Mouse (Mus musculus): Measurements from ENCODE around the gene Grk6. TPM values are rescaled to one million over a fixed set of nuclear protein-coding genes. Genes with fewer than 3 reads are reported as not detected.
A peak's percentile ranks its signal among the peaks of the same experiment; 100 is the strongest.
"Not testable (repeated sequence)": the region's sequence is repeated elsewhere in the genome, so short reads cannot be mapped to it uniquely, and the experiment has no call there.

Gene Grk6
- polyA plus RNA-seq, 1 experiment from 2014 or later: 52.4 TPM

GRCm38 (mm10) chr13:55430566-55430965 lies 14.3 kb upstream of the Grk6 start:
- ATAC-seq (ENCODE audit: low FRiP score, low read depth): no peak

GRCm38 (mm10) chr13:55431889-55432685 lies 12.8 kb upstream of the Grk6 start:
- Histone ChIP-seq H3K9me3 (no peaks in the 10 kb centered on the region), H3K36me3 (no peaks in the 10 kb centered on the region), H3K4me2 (replicated peaks) (no peak overlapping the region), H3K27me3 (replicated peaks) (0 out of 2 replicates have a peak, but pooled peaks cover 2% of the 10 kb centered on the region), H3K27ac (no peak overlapping the region), H3K4me1 (no peaks in the 10 kb centered on the region), H3K4me3 (no peak overlapping the region), H3K9ac (no peak overlapping the region)
- 79% methylated on average over 10 of the region's 10 CpGs for WGBS
- ATAC-seq (ENCODE audit: low FRiP score, low read depth): no peak

More at GRCm38 (mm10) chr13:55430566-55430965, 14.3 kb upstream of the Grk6 start:
- no peak overlapping the region for H3K4me2 ChIP-seq (replicated peaks)
- 84% methylated on average over 2 of the region's 2 CpGs for WGBS
- H3K36me3 ChIP-seq: no peaks in the 10 kb centered on the region
- H3K27ac ChIP-seq: no peak overlapping the region
- H3K4me3 ChIP-seq: no peak overlapping the region
- 0 out of 2 replicates have a peak, but pooled peaks cover 2% of the 10 kb centered on the region for H3K27me3 ChIP-seq (replicated peaks)
- H3K9ac ChIP-seq: no peak overlapping the region
- no peaks in the 10 kb centered on the region for H3K4me1 ChIP-seq
- H3K9me3 ChIP-seq: no peaks in the 10 kb centered on the region

GRCm38 (mm10) chr13:55437111-55437629 lies 7.7 kb upstream of the Grk6 start:
- not testable (repeated sequence) for H3K9ac ChIP-seq; H3K27ac ChIP-seq; H3K4me2 ChIP-seq (replicated peaks); H3K4me1 ChIP-seq; H3K27me3 ChIP-seq (replicated peaks); H3K9me3 ChIP-seq; H3K4me3 ChIP-seq; ATAC-seq (ENCODE audit: low FRiP score, low read depth); H3K36me3 ChIP-seq
- 91% methylated on average over 15 of the region's 15 CpGs for WGBS

- Histone ChIP-seq H3K27me3 (replicated peaks) (no peaks in the 10 kb centered on the region), H3K4me1 (peaks cover 29% of the 10 kb centered on the region), H3K9ac (peak overlapping the region; percentile 62; the same call in 1 of the 2 replicates), H3K4me2 (replicated peaks) (peak overlapping the region; percentile 81), H3K27ac (peak overlapping the region; percentile 81; the same call in 1 of the 2 replicates), H3K4me3 (peak overlapping the region; percentile 84), H3K36me3 (no peaks in the 10 kb centered on the region), H3K9me3 (no peaks in the 10 kb centered on the region)
- 44% methylated on average over 9 of the region's 9 CpGs for WGBS
- ATAC-seq (ENCODE audit: low FRiP score, low read depth): no peak
Measured at GRCm38 (mm10) chr13:55443799-55444285, 1.0 kb upstream of the Grk6 start.

GRCm38 (mm10) chr13:55444286-55444936 lies 461 bp upstream of the Grk6 start:
- Histone ChIP-seq H3K9ac (peak overlapping the region; percentile 62), H3K9me3 (no peaks in the 10 kb centered on the region), H3K4me1 (peaks cover 29% of the 10 kb centered on the region), H3K4me3 (peak overlapping the region; percentile 84), H3K27ac (peak overlapping the region; percentile 81), H3K27me3 (replicated peaks) (no peaks in the 10 kb centered on the region), H3K36me3 (peaks cover 3% of the 10 kb centered on the region; the same call in 1 of the 2 replicates), H3K4me2 (replicated peaks) (peak overlapping the region; percentile 81)
- peak; percentile 78 for ATAC-seq (ENCODE audit: low FRiP score, low read depth)
- WGBS: 2% methylated on average over 33 of the region's 33 CpGs

GRCm38 (mm10) chr13:55445361-55446091 lies 654 bp downstream of the Grk6 start:
- peak overlapping the region; percentile 81 for H3K4me2 ChIP-seq (replicated peaks)
- H3K9ac ChIP-seq: peak overlapping the region; percentile 96
- under 1% methylated on average over 65 of the region's 66 CpGs for WGBS
- no peaks in the 10 kb centered on the region for H3K9me3 ChIP-seq
- H3K4me3 ChIP-seq: peak overlapping the region; percentile 84
- H3K36me3 ChIP-seq: peaks cover 14% of the 10 kb centered on the region
- peaks cover 29% of the 10 kb centered on the region for H3K4me1 ChIP-seq
- peak overlapping the region; percentile 84 for H3K27ac ChIP-seq
- H3K27me3 ChIP-seq (replicated peaks): no peaks in the 10 kb centered on the region
- peak; percentile 45 for ATAC-seq (ENCODE audit: low FRiP score, low read depth)

- Histone ChIP-seq H3K4me2 (replicated peaks) (peak overlapping the region; percentile 81), H3K27me3 (replicated peaks) (no peaks in the 10 kb centered on the region), H3K9me3 (no peaks in the 10 kb centered on the region), H3K27ac (no peak overlapping the region), H3K36me3 (peaks cover 24% of the 10 kb centered on the region), H3K4me1 (peaks cover 29% of the 10 kb centered on the region), H3K9ac (peak overlapping the region; percentile 96), H3K4me3 (peak overlapping the region; percentile 84)
- no peak for ATAC-seq (ENCODE audit: low FRiP score, low read depth)
- 86% methylated on average over 6 of the region's 6 CpGs for WGBS
Measured at GRCm38 (mm10) chr13:55446483-55447105, 1.7 kb downstream of the Grk6 start.

GRCm38 (mm10) chr13:55447543-55447943 lies 2.7 kb downstream of the Grk6 start:
- Histone ChIP-seq H3K36me3 (peaks cover 34% of the 10 kb centered on the region), H3K4me2 (replicated peaks) (no peak overlapping the region), H3K27me3 (replicated peaks) (no peaks in the 10 kb centered on the region), H3K27ac (no peak overlapping the region), H3K4me3 (no peak overlapping the region), H3K9ac (no peak overlapping the region), H3K4me1 (peaks cover 29% of the 10 kb centered on the region), H3K9me3 (no peaks in the 10 kb centered on the region)
- WGBS: 54% methylated on average over 3 of the region's 3 CpGs
- no peak for ATAC-seq (ENCODE audit: low FRiP score, low read depth)

GRCm38 (mm10) chr13:55448131-55448530 lies 3.3 kb downstream of the Grk6 start:
- no peak overlapping the region for H3K27ac ChIP-seq
- no peak overlapping the region for H3K4me3 ChIP-seq
- no peak overlapping the region for H3K4me2 ChIP-seq (replicated peaks)
- no peak for ATAC-seq (ENCODE audit: low FRiP score, low read depth)
- 94% methylated on average over 5 of the region's 5 CpGs for WGBS
- peaks cover 40% of the 10 kb centered on the region for H3K36me3 ChIP-seq
- H3K9ac ChIP-seq: no peak overlapping the region
- peaks cover 29% of the 10 kb centered on the region for H3K4me1 ChIP-seq
- no peaks in the 10 kb centered on the region for H3K27me3 ChIP-seq (replicated peaks)
- H3K9me3 ChIP-seq: no peaks in the 10 kb centered on the region

GRCm38 (mm10) chr13:55449205-55449604 lies 4.3 kb downstream of the Grk6 start:
- no peak overlapping the region for H3K27ac ChIP-seq
- peaks cover 48% of the 10 kb centered on the region for H3K36me3 ChIP-seq
- ATAC-seq (ENCODE audit: low FRiP score, low read depth): no peak
- peaks cover 23% of the 10 kb centered on the region for H3K4me1 ChIP-seq
- H3K9me3 ChIP-seq: no peaks in the 10 kb centered on the region
- no peak overlapping the region for H3K9ac ChIP-seq
- H3K4me3 ChIP-seq: no peak overlapping the region
- WGBS: 87% methylated on average over 9 of the region's 9 CpGs
- no peak overlapping the region for H3K4me2 ChIP-seq (replicated peaks)
- no peaks in the 10 kb centered on the region for H3K27me3 ChIP-seq (replicated peaks)

- no peak overlapping the region for H3K4me2 ChIP-seq (replicated peaks)
- peaks cover 23% of the 10 kb centered on the region for H3K4me1 ChIP-seq
- no peak overlapping the region for H3K27ac ChIP-seq
- no peaks in the 10 kb centered on the region for H3K9me3 ChIP-seq
- no peak overlapping the region for H3K4me3 ChIP-seq
- ATAC-seq (ENCODE audit: low FRiP score, low read depth): no peak
- 93% methylated on average over 17 of the region's 17 CpGs for WGBS
- no peaks in the 10 kb centered on the region for H3K27me3 ChIP-seq (replicated peaks)
- peaks cover 55% of the 10 kb centered on the region for H3K36me3 ChIP-seq
- H3K9ac ChIP-seq: no peak overlapping the region
Measured at GRCm38 (mm10) chr13:55449679-55450441, 5.0 kb downstream of the Grk6 start.
